In the genomic region with DNA sequence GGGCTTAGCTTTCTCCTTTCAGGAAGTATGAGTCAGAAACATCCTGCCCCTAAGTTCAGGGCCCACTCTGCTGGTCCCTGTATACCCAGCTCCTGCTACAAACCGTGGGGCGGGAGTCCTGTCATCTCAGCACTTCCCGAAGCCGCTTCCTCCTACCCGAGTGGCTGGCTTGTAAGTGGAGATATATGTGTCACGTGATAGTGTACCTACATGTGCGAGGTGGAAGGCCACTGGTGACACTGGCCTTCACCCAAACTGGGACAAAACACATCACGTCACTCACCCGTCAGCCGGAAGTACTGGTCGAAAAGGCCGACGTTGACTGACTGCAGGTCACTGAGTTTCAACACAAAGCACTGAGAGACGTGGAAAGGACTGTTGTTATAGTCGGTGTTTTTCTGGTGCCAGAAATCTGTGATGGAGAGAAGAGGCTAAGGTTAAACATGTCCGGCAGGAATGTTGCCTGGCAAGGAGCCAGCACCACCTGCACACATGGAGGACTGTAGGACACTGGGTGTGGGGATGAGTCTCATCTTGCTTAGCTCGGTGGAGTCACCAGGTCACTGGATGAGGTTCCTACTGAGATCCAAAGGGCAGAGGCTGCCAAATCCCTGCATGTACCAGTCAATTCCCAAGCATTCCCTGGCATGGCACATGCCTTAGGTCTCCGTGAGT, we compare ENCODE assay signal across 14 mouse cellular contexts. TPM values are rescaled to one million over a fixed set of nuclear protein-coding genes. Genes with fewer than 3 reads are reported as not detected.
DNase-seq lines count a peak whose midpoint lies in the region; ATAC-seq lines count a peak whose summit lies in the region.
"Had no signal": no experiment of that assay in that cellular context is flagged by ENCODE, and none has a peak within 500 bp of the region (broad histone marks: within the 10 kb centered on the region; RNA-seq: fewer than 3 reads in every experiment).

No protein-coding gene starts in this region.

- ATAC-seq in lung, embryonic 15.5 days (ENCODE audit: borderline replicate concordance, extremely low read depth, low FRiP score, low TSS enrichment) = no peak
- peak; percentile 37 for ATAC-seq in heart, embryonic 15.5 days (replicated peaks; ENCODE audit: insufficient number of reproducible peaks, insufficient read depth, low FRiP score, low read depth)
- peak; percentile 51 for ATAC-seq in liver, embryonic 16.5 days (ENCODE audit: low read depth)
- ATAC-seq in intestine, embryonic 15.5 days = no peak
- no peak for ATAC-seq in activated CD4-positive, CD25-positive, alpha-beta regulatory T cell, adult 4 months
- ATAC-seq: forebrain, embryonic 14.5 days; intestine, postnatal 0 days had no signal

- H3K9ac ChIP-seq in lung, embryonic 15.5 days = no peak overlapping the region
- no peak overlapping the region for H3K9ac ChIP-seq in heart, embryonic 15.5 days
- H3K9ac ChIP-seq in liver, embryonic 16.5 days (ENCODE audit: low read depth, low read length) = no peak overlapping the region
- H3K9ac ChIP-seq in intestine, embryonic 15.5 days = no peak overlapping the region
- H3K9ac ChIP-seq: embryonic facial prominence, embryonic 12.5 days had no signal

- WGBS in lung, embryonic 15.5 days = 66% methylated on average over 18 of the region's 18 CpGs
- 55% methylated on average over 18 of the region's 18 CpGs for WGBS in heart, embryonic 15.5 days
- WGBS in liver, embryonic 16.5 days (ENCODE audit: insufficient replicate concordance) = 69% methylated on average over 18 of the region's 18 CpGs
- WGBS in intestine, embryonic 15.5 days = 75% methylated on average over 18 of the region's 18 CpGs

- 0 out of 2 replicates have a peak, but pooled peaks cover 7% of the 10 kb centered on the region for H3K4me1 ChIP-seq in lung, embryonic 15.5 days
- H3K4me1 ChIP-seq in heart, embryonic 15.5 days (replicated peaks) = peaks cover 34% of the 10 kb centered on the region
- H3K4me1 ChIP-seq in liver, embryonic 16.5 days (ENCODE audit: control insufficient read depth, low read depth, low read length) = peaks cover 5% of the 10 kb centered on the region
- no peaks in the 10 kb centered on the region for H3K4me1 ChIP-seq in intestine, embryonic 15.5 days (replicated peaks)
- H3K4me1 ChIP-seq: embryonic facial prominence, embryonic 12.5 days had no signal

- DNase-seq in cerebellum, adult 11 months = peak; percentile 56
- no peak for DNase-seq in cerebellum, postnatal 4 days (ENCODE audit: low spot score in 2 of 2)
- no peak for DNase-seq in lung, postnatal 14 days
- DNase-seq: B cell, adult 2 months; left cerebral cortex, postnatal 4 days had no signal

- no peak overlapping the region for H3K4me3 ChIP-seq in lung, embryonic 15.5 days
- H3K4me3 ChIP-seq in heart, embryonic 15.5 days = no peak overlapping the region
- H3K4me3 ChIP-seq in liver, embryonic 16.5 days (ENCODE audit: low read depth, low read length) = no peak overlapping the region
- no peak overlapping the region for H3K4me3 ChIP-seq in intestine, embryonic 15.5 days (replicated peaks)
- H3K4me3 ChIP-seq: embryonic facial prominence, embryonic 12.5 days had no signal

- no peaks in the 10 kb centered on the region for H3K9me3 ChIP-seq in lung, embryonic 15.5 days
- no peaks in the 10 kb centered on the region for H3K9me3 ChIP-seq in heart, embryonic 15.5 days (replicated peaks)
- H3K9me3 ChIP-seq in liver, embryonic 16.5 days (replicated peaks; ENCODE audit: control insufficient read depth, low read length) = no peaks in the 10 kb centered on the region
- no peaks in the 10 kb centered on the region for H3K9me3 ChIP-seq in intestine, embryonic 15.5 days
- H3K9me3 ChIP-seq: embryonic facial prominence, embryonic 12.5 days; megakaryocyte, embryonic 14.5 days had no signal

- peaks cover 82% of the 10 kb centered on the region for H3K36me3 ChIP-seq in lung, embryonic 15.5 days
- peaks cover 81% of the 10 kb centered on the region for H3K36me3 ChIP-seq in heart, embryonic 15.5 days
- H3K36me3 ChIP-seq in liver, embryonic 16.5 days (ENCODE audit: control insufficient read depth, insufficient read depth) = peaks cover 40% of the 10 kb centered on the region
- peaks cover 75% of the 10 kb centered on the region for H3K36me3 ChIP-seq in intestine, embryonic 15.5 days

- no peak overlapping the region for H3K4me2 ChIP-seq in lung, embryonic 15.5 days
- H3K4me2 ChIP-seq in heart, embryonic 15.5 days = no peak overlapping the region
- no peak overlapping the region for H3K4me2 ChIP-seq in liver, embryonic 16.5 days (ENCODE audit: low read depth, low read length)
- H3K4me2 ChIP-seq in intestine, embryonic 15.5 days (replicated peaks) = no peak overlapping the region
- H3K4me2 ChIP-seq: embryonic facial prominence, embryonic 12.5 days had no signal

- peak overlapping the region; percentile 45; the same call in 1 of the 2 replicates for H3K27ac ChIP-seq in lung, embryonic 15.5 days
- peak overlapping the region; percentile 56 for H3K27ac ChIP-seq in heart, embryonic 15.5 days
- no peak overlapping the region for H3K27ac ChIP-seq in liver, embryonic 16.5 days (ENCODE audit: low read length)
- H3K27ac ChIP-seq in intestine, embryonic 15.5 days = no peak overlapping the region
- H3K27ac ChIP-seq: embryonic facial prominence, embryonic 12.5 days had no signal

- H3K27me3 ChIP-seq in lung, embryonic 15.5 days = no peaks in the 10 kb centered on the region
- no peaks in the 10 kb centered on the region for H3K27me3 ChIP-seq in heart, embryonic 15.5 days
- H3K27me3 ChIP-seq in liver, embryonic 16.5 days (ENCODE audit: control insufficient read depth, insufficient read depth, low read depth, low read length) = no peaks in the 10 kb centered on the region
- H3K27me3 ChIP-seq in intestine, embryonic 15.5 days (replicated peaks) = no peaks in the 10 kb centered on the region
- H3K27me3 ChIP-seq: embryonic facial prominence, embryonic 12.5 days had no signal

RNA-seq across cellular contexts. Expression of a gene that starts 4.5 kb away (rescaled TPM):
- polyA plus RNA-seq in lung, embryonic 15.5 days (2015; fragmentation: Nextera tagmentation; extraction: Ambion mirVana) = 45.3 and 53.6 TPM in 2 replicates
- polyA plus RNA-seq in heart, embryonic 15.5 days (2015; fragmentation: Nextera tagmentation; extraction: Ambion mirVana) = 43.7 and 46.8 TPM in 2 replicates
- polyA plus RNA-seq in liver, embryonic 16.5 days (2015; fragmentation: Nextera tagmentation; extraction: Ambion mirVana) = 25.8 and 32.2 TPM in 2 replicates
- 32.3 and 32.5 TPM in 2 replicates for polyA plus RNA-seq in intestine, embryonic 15.5 days (2015; fragmentation: Nextera tagmentation; extraction: Ambion mirVana)
- polyA plus RNA-seq in activated CD4-positive, CD25-positive, alpha-beta regulatory T cell, adult 4 months (2017; shearing (Covaris generic)) = 1 to 10 TPM; 1.6 to 1.9 TPM

RNA-seq across cellular contexts. Expression of a gene that starts 35.2 kb away (rescaled TPM):
- polyA plus RNA-seq in lung, embryonic 15.5 days (2015; fragmentation: Nextera tagmentation; extraction: Ambion mirVana) = 91.8 and 115 TPM in 2 replicates
- 3,799 and 4,649 TPM in 2 replicates for polyA plus RNA-seq in heart, embryonic 15.5 days (2015; fragmentation: Nextera tagmentation; extraction: Ambion mirVana)
- polyA plus RNA-seq in liver, embryonic 16.5 days (2015; fragmentation: Nextera tagmentation; extraction: Ambion mirVana) = 80.6 and 93.1 TPM in 2 replicates
- polyA plus RNA-seq in intestine, embryonic 15.5 days (2015; fragmentation: Nextera tagmentation; extraction: Ambion mirVana) = 3.3 and 6.4 TPM in 2 replicates
- not detected for polyA plus RNA-seq in activated CD4-positive, CD25-positive, alpha-beta regulatory T cell, adult 4 months (2017; shearing (Covaris generic))

RNA-seq across cellular contexts. Expression of a gene that starts 42.1 kb away (rescaled TPM):
- 451 and 472 TPM in 2 replicates for polyA plus RNA-seq in lung, embryonic 15.5 days (2015; fragmentation: Nextera tagmentation; extraction: Ambion mirVana)
- 278 and 339 TPM in 2 replicates for polyA plus RNA-seq in heart, embryonic 15.5 days (2015; fragmentation: Nextera tagmentation; extraction: Ambion mirVana)
- polyA plus RNA-seq in liver, embryonic 16.5 days (2015; fragmentation: Nextera tagmentation; extraction: Ambion mirVana) = 149 and 179 TPM in 2 replicates
- polyA plus RNA-seq in intestine, embryonic 15.5 days (2015; fragmentation: Nextera tagmentation; extraction: Ambion mirVana) = 261 and 315 TPM in 2 replicates
- polyA plus RNA-seq in activated CD4-positive, CD25-positive, alpha-beta regulatory T cell, adult 4 months (2017; shearing (Covaris generic)) = not detected

RNA-seq across cellular contexts. Expression of a gene that starts 43.8 kb away (rescaled TPM):
- polyA plus RNA-seq in lung, embryonic 15.5 days (2015; fragmentation: Nextera tagmentation; extraction: Ambion mirVana) = 387 and 413 TPM in 2 replicates
- polyA plus RNA-seq in heart, embryonic 15.5 days (2015; fragmentation: Nextera tagmentation; extraction: Ambion mirVana) = 287 and 381 TPM in 2 replicates
- 94.9 and 112 TPM in 2 replicates for polyA plus RNA-seq in liver, embryonic 16.5 days (2015; fragmentation: Nextera tagmentation; extraction: Ambion mirVana)
- polyA plus RNA-seq in intestine, embryonic 15.5 days (2015; fragmentation: Nextera tagmentation; extraction: Ambion mirVana) = 280 and 297 TPM in 2 replicates
- 100 to 1,000 TPM; 130 to 131 TPM for polyA plus RNA-seq in activated CD4-positive, CD25-positive, alpha-beta regulatory T cell, adult 4 months (2017; shearing (Covaris generic))

RNA-seq across cellular contexts. Expression of a gene that starts 44.2 kb away (rescaled TPM):
- polyA plus RNA-seq in lung, embryonic 15.5 days (2015; fragmentation: Nextera tagmentation; extraction: Ambion mirVana) = 70.8 and 75.2 TPM in 2 replicates
- 75.6 and 94.1 TPM in 2 replicates for polyA plus RNA-seq in heart, embryonic 15.5 days (2015; fragmentation: Nextera tagmentation; extraction: Ambion mirVana)
- 47.7 and 57.1 TPM in 2 replicates for polyA plus RNA-seq in liver, embryonic 16.5 days (2015; fragmentation: Nextera tagmentation; extraction: Ambion mirVana)
- polyA plus RNA-seq in intestine, embryonic 15.5 days (2015; fragmentation: Nextera tagmentation; extraction: Ambion mirVana) = 90.1 TPM in 2 replicates
- 100 to 1,000 TPM in 1 of 2 experiments, 10 to 100 TPM in 1; 76.4 to 122 TPM for polyA plus RNA-seq in activated CD4-positive, CD25-positive, alpha-beta regulatory T cell, adult 4 months (2017; shearing (Covaris generic))

Comparison
In these comparisons a context has a peak if more than half of its experiments do, and no peak if none do; other contexts are left out.
1. ATAC-seq: peak in heart, embryonic 15.5 days (single experiment) and liver, embryonic 16.5 days (single experiment); none in lung, embryonic 15.5 days (single experiment), intestine, embryonic 15.5 days (single experiment) and activated CD4-positive, CD25-positive, alpha-beta regulatory T cell, adult 4 months (single experiment).
2. H3K27ac ChIP-seq: peak in lung, embryonic 15.5 days (single experiment) and heart, embryonic 15.5 days (single experiment); none in liver, embryonic 16.5 days (single experiment) and intestine, embryonic 15.5 days (single experiment).
3. RNA of a gene that starts 35.2 kb away (polyA plus RNA-seq): 3,799 to 4,649 TPM in heart, embryonic 15.5 days; 91.8 to 115 TPM in lung, embryonic 15.5 days, 80.6 to 93.1 TPM in liver, embryonic 16.5 days, 3.3 to 6.4 TPM in intestine, embryonic 15.5 days and not detected in activated CD4-positive, CD25-positive, alpha-beta regulatory T cell, adult 4 months; every median in the first group is over 10 times any median in the second.
4. RNA of a gene that starts 42.1 kb away (polyA plus RNA-seq): 451 to 472 TPM in lung, embryonic 15.5 days, 278 to 339 TPM in heart, embryonic 15.5 days, 261 to 315 TPM in intestine, embryonic 15.5 days and 149 to 179 TPM in liver, embryonic 16.5 days; not detected in activated CD4-positive, CD25-positive, alpha-beta regulatory T cell, adult 4 months; every median in the first group is over 100 times any median in the second.